ENCODE assay signal across 20 mouse cellular contexts in genomic region chr11:36263840-36264239, GRCm38 (mm10).
DNase-seq lines count a peak whose midpoint lies in the region; ATAC-seq lines count a peak whose summit lies in the region.
"Had no signal": no experiment of that assay in that cellular context is flagged by ENCODE, and none has a peak within 500 bp of the region (broad histone marks: within the 10 kb centered on the region; RNA-seq: fewer than 3 reads in every experiment).

No protein-coding gene starts in this region.

- ATAC-seq in kidney, embryonic 15.5 days (replicated peaks; ENCODE audit: low FRiP score), result 0 out of 2 replicates have a peak, but pooled peaks have one; percentile 33

- H3K4me2 ChIP-seq in kidney, embryonic 15.5 days, result peak overlapping the region; percentile 25
- H3K4me2 ChIP-seq: heart, embryonic 11.5 days; liver, embryonic 15.5 days; lung, embryonic 15.5 days had no signal

- DNase-seq in embryo, embryonic 10 days (ENCODE audit: low spot score), result peak; percentile 31
- DNase-seq in embryo, embryonic 9.5 days (ENCODE audit: extremely low spot score), result no peak
- DNase-seq in kidney, adult 11 months, result no peak
- peak; percentile 14 for DNase-seq in ES-CJ7 (ENCODE audit: low read depth, low spot score)
- peak; percentile 5 for DNase-seq in embryo, embryonic 11.5 days (ENCODE audit: low read depth, low spot score)
- no peak for DNase-seq in spleen, postnatal 14 days (ENCODE audit: low spot score in 2 of 2)
- DNase-seq in gastrocnemius, adult 18-20 months (ENCODE audit: low spot score), result no peak
- DNase-seq: cerebellum, adult 11 months; cerebellum, adult 9-11 months; gastrocnemius, adult 2 months; kidney, adult 8-10 months; kidney, postnatal 4 days; liver; lung, postnatal 36 days had no signal

- no peak overlapping the region for H3K4me3 ChIP-seq in kidney, embryonic 15.5 days (replicated peaks)
- H3K4me3 ChIP-seq: forebrain, embryonic 12.5 days; gastrocnemius, adult 2 months; liver, embryonic 15.5 days; lung, embryonic 15.5 days; megakaryocyte, embryonic 14.5 days had no signal

- H3K4me1 ChIP-seq in kidney, embryonic 15.5 days, result peaks cover 9% of the 10 kb centered on the region
- H3K4me1 ChIP-seq: liver, embryonic 15.5 days; lung, embryonic 15.5 days; megakaryocyte, embryonic 14.5 days had no signal

- H3K27ac ChIP-seq in kidney, embryonic 15.5 days, result no peak overlapping the region
- H3K27ac ChIP-seq: gastrocnemius, adult 2 months; liver, embryonic 15.5 days; lung, embryonic 15.5 days had no signal

- no peaks in the 10 kb centered on the region for H3K36me3 ChIP-seq in kidney, embryonic 15.5 days
- H3K36me3 ChIP-seq: forebrain, embryonic 12.5 days; liver, embryonic 15.5 days; lung, embryonic 15.5 days had no signal

- no peaks in the 10 kb centered on the region for H3K9me3 ChIP-seq in kidney, embryonic 15.5 days (replicated peaks)
- H3K9me3 ChIP-seq: forebrain, embryonic 12.5 days; liver, embryonic 15.5 days; lung, embryonic 15.5 days had no signal

- H3K27me3 ChIP-seq in kidney, embryonic 15.5 days, result no peaks in the 10 kb centered on the region
- H3K27me3 ChIP-seq: forebrain, embryonic 12.5 days; liver, embryonic 15.5 days; megakaryocyte, embryonic 14.5 days had no signal

- 24% methylated on average over 10 of the region's 10 CpGs for WGBS in kidney, embryonic 15.5 days

- no peak overlapping the region for H3K9ac ChIP-seq in kidney, embryonic 15.5 days
- H3K9ac ChIP-seq: forebrain, embryonic 12.5 days; liver, embryonic 15.5 days; lung, embryonic 15.5 days had no signal

Comparison
In these comparisons a context has a peak if more than half of its experiments do, and no peak if none do; other contexts are left out.
1. DNase-seq: peak in embryo, embryonic 10 days (single experiment), ES-CJ7 (single experiment) and embryo, embryonic 11.5 days (single experiment); none in embryo, embryonic 9.5 days (single experiment), kidney, adult 11 months (single experiment), spleen, postnatal 14 days (0 of 2) and gastrocnemius, adult 18-20 months (single experiment).